Mouse (Mus musculus) limb, embryonic 14.5 days (tissue): ENCODE data around the gene Mrtfa. TPM values are rescaled to one million over a fixed set of nuclear protein-coding genes. Genes with fewer than 3 reads are reported as not detected.

Source experiments
- ATAC-seq: fragments of 200-750 bp; cut with Nextera tagmentation; 2 replicates; pipeline ENCODE4 v1.8.0; 2017; ENCODE audit warnings: low read depth, moderate number of reproducible peaks, moderate TSS enrichment; ENCODE audit not compliant: low FRiP score
- DNase-seq: peaks from one replicate; pipeline ENCODE4 v3.0.0-alpha.2; 2015; ENCODE audit warnings: low spot score
- H3K27ac ChIP-seq: fragments of 300-500 bp; sonication (generic); replicated peaks from 2 replicates; pipeline ENCODE4 v1.5.1; 2014; ENCODE audit warnings: low read depth, mild to moderate bottlenecking, low read length, moderate library complexity, mixed read lengths
- H3K27me3 ChIP-seq: fragments of 300-500 bp; sonication (generic); 2 replicates; pipeline ENCODE4 v1.6.1; 2014; ENCODE audit warnings: low read length, mixed read lengths; ENCODE audit not compliant: control insufficient read depth, insufficient read depth
- H3K36me3 ChIP-seq: fragments of 300-500 bp; sonication (generic); 2 replicates; pipeline ENCODE4 v1.6.1; 2014; ENCODE audit warnings: mild to moderate bottlenecking, low read length, moderate library complexity, mixed read lengths; ENCODE audit not compliant: control insufficient read depth, insufficient read depth
- H3K4me1 ChIP-seq: fragments of 300-500 bp; sonication (generic); 2 replicates; pipeline ENCODE4 v1.6.1; 2014; ENCODE audit warnings: antibody characterized with exemption, low read length, mixed read lengths; ENCODE audit not compliant: control insufficient read depth, insufficient read depth
- H3K4me2 ChIP-seq: fragments of 300-500 bp; sonication (generic); replicated peaks from 2 replicates; pipeline ENCODE4 v1.6.1; 2014; ENCODE audit warnings: low read depth, mild to moderate bottlenecking, low read length, moderate library complexity; ENCODE audit not compliant: severe bottlenecking
- H3K4me3 ChIP-seq: fragments of 300-500 bp; sonication (generic); replicated peaks from 2 replicates; pipeline ENCODE4 v1.5.1; 2014; ENCODE audit warnings: low read length
- H3K9ac ChIP-seq: fragments of 300-500 bp; sonication (generic); 2 replicates; pipeline ENCODE4 v1.6.1; 2014; ENCODE audit warnings: mild to moderate bottlenecking, low read depth, low read length, moderate library complexity; ENCODE audit not compliant: severe bottlenecking
- H3K9me3 ChIP-seq: fragments of 300-500 bp; sonication (generic); 2 replicates; pipeline ENCODE4 v1.6.1; 2016; ENCODE audit warnings: low read length; ENCODE audit not compliant: control insufficient read depth
- POLR2A ChIP-seq: fragments of 200-500 bp; IDR thresholded peaks from 2 replicates; pipeline ENCODE4 v1.8.0; 2012; ENCODE audit warnings: inconsistent platforms, mild to moderate bottlenecking, moderate library complexity, borderline replicate concordance; ENCODE audit not compliant: insufficient read depth, insufficient read length; ENCODE audit errors: extremely low read depth
- WGBS: fragments of 180-500 bp; shearing (Covaris S2); extraction: QIAGEN DNeasy Blood & Tissue Kit; methylation state at CpG from one replicate; pipeline ENCODE4 v1.1.7; 2014; 5-methylcytosine and 5-hydroxymethylcytosine counted together
- polyA plus RNA-seq, 2 experiments: library from polyadenylated mRNA; depleted of rRNA in 1 of 2; stranded (reverse) in 1 of 2; unstranded in 1 of 2; fragments of >200 nt; fragmentation: Nextera tagmentation in 1 of 2; extraction: Ambion mirVana in 1 of 2; gene quantifications; 2 replicates each; pipeline versions ENCODE4 v1.2.1 to v1.2.3; 2012 to 2014

The Mrtfa gene
- polyA plus RNA-seq, 2 experiments: 25.2 to 29.8 TPM

DNA sequence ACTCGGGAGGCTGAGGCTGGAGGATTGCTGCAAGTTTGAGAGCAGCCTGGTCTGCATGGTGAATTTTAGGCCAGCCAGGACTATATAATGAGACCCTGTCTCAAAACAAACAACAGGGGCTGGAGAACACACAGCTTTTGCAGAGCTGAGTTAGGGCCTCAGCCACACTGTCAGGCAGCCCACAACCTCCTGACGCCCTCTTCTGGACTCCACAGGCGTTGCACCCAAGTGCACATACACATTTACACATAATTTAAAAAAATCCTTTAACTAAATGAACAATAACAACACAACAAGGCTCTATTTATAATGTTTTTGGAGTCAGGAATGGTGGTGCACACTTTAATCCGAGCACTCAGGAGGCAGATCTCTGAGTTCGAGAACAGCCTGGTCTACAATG lies 7.9 kb upstream of the Mrtfa start:
- Histone ChIP-seq H3K4me2 (no peak overlapping the region), H3K9me3 (no peaks in the 10 kb centered on the region), H3K9ac (no peak overlapping the region), H3K27me3 (no peaks in the 10 kb centered on the region), H3K27ac (no peak overlapping the region), H3K36me3 (no peaks in the 10 kb centered on the region), H3K4me1 (no peaks in the 10 kb centered on the region; the same call in 1 of the 2 replicates), H3K4me3 (no peak overlapping the region)
- ATAC-seq (no peak), DNase-seq (no peak)
- no peak for TF ChIP-seq POLR2A
- whole genome bisulfite sequencing: 93% methylated on average over 5 of the region's 5 CpGs

DNA sequence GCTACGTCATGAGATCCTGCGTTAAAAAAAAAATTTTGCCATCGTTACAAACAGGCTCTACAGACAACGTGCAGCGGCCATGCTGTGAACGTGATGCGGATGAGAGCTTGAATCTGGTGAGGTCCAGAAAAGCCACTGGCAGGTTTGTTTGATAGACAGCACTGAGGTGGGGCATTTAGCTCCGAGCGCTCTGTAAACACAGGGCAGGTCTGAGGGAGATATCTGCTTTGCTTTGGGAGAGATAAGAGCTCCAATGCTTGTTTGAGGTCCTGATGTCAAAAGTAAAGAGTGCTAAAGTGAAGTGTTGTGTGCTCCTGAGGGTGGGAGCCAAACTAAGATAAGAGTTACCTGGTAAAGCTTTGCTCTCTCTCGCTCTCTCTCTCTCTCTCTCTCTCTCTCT lies 6.6 kb upstream of the Mrtfa start:
- no peak for ATAC-seq
- Histone ChIP-seq H3K9me3 (no peaks in the 10 kb centered on the region), H3K9ac (no peak overlapping the region), H3K36me3 (no peaks in the 10 kb centered on the region), H3K4me2 (no peak overlapping the region), H3K27ac (no peak overlapping the region), H3K4me1 (no peaks in the 10 kb centered on the region; the same call in 1 of the 2 replicates), H3K4me3 (no peak overlapping the region), H3K27me3 (no peaks in the 10 kb centered on the region)
- no peak for DNase-seq
- TF ChIP-seq POLR2A: no peak
- 83% methylated on average over 10 of the region's 10 CpGs for WGBS

DNA sequence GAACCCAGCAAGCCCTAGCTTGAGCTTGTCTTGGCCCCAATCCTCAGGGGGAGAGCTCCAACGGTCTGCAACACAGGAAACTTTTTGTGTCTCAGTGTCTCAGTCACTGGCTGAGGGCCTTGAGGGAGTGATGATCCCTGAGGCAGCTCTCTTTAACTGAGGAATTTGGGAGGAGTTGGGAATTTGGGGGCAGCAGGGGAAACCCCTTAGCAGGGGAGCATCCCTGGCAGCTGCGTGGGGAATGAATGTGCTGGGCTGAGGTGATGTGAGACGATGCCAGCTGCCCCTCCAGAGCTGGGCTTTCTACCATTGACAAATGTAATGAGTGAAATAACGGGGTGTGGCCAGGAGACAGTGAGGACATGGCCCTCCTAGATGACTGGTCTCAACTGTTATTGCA lies 4.9 kb upstream of the Mrtfa start:
- no peak overlapping the region for H3K4me3 ChIP-seq
- H3K4me1 ChIP-seq: peaks cover 7% of the 10 kb centered on the region
- no peak for ATAC-seq
- H3K4me2 ChIP-seq: no peak overlapping the region
- no peak overlapping the region for H3K9ac ChIP-seq
- WGBS: 55% methylated on average over 4 of the region's 4 CpGs
- TF ChIP-seq POLR2A: no peak
- H3K9me3 ChIP-seq: no peaks in the 10 kb centered on the region
- H3K36me3 ChIP-seq: no peaks in the 10 kb centered on the region
- no peak overlapping the region for H3K27ac ChIP-seq
- no peaks in the 10 kb centered on the region for H3K27me3 ChIP-seq
- no peak for DNase-seq

DNA sequence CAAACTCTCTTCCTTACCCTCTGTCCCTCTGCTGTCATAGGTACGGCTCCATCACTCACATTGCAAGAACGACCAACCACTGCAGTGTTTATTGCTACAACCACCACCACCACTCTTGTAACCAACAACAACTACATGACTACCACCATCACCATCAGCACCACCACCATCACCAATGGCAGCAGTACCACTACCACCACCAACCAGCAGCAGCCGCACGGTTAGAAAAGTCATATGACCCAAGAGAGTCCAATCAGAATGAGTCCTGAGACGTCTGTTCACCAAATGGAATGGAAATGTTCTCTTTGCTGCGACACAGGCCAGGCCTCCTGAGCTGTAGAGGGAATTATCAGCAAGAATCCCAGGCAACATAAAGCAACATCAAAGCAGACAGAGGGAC lies 4.2 kb upstream of the Mrtfa start:
- WGBS: 82% methylated on average over 6 of the region's 6 CpGs
- ATAC-seq: no peak

DNA sequence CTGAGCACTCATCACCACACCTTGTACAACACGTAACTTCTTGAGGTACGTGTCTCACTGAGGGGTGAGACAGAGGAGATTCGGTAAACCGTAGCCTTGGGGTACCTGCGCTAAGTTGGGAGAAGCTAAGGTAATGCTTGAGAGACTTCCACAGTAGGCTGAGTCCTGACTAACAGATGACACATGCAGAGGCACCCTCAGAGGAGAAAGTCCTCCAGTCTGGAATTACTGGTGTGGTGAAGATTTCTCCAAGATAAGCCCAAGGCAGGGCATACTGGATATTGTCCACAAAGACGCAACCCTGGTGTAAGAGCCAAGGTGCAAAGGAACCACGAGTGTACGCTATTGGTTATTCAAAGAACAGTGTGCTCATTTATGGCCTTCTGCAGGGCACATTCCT lies 2.3 kb upstream of the Mrtfa start:
- Histone ChIP-seq H3K9me3 (no peaks in the 10 kb centered on the region), H3K27me3 (no peaks in the 10 kb centered on the region), H3K4me3 (no peak overlapping the region), H3K36me3 (no peaks in the 10 kb centered on the region), H3K4me1 (peaks cover 19% of the 10 kb centered on the region), H3K27ac (no peak overlapping the region), H3K4me2 (no peak overlapping the region), H3K9ac (no peak overlapping the region)
- no peak for DNase-seq
- ATAC-seq: no peak
- WGBS: 92% methylated on average over 8 of the region's 8 CpGs
- TF ChIP-seq POLR2A: no peak

More for the DNA sequence above, 4.2 kb upstream of the Mrtfa start:
- Histone ChIP-seq H3K9me3 (no peaks in the 10 kb centered on the region), H3K4me1 (peaks cover 7% of the 10 kb centered on the region), H3K4me3 (no peak overlapping the region), H3K9ac (no peak overlapping the region), H3K27me3 (no peaks in the 10 kb centered on the region), H3K27ac (no peak overlapping the region), H3K36me3 (no peaks in the 10 kb centered on the region), H3K4me2 (no peak overlapping the region)
- DNase-seq: no peak
- TF ChIP-seq POLR2A: no peak

DNA sequence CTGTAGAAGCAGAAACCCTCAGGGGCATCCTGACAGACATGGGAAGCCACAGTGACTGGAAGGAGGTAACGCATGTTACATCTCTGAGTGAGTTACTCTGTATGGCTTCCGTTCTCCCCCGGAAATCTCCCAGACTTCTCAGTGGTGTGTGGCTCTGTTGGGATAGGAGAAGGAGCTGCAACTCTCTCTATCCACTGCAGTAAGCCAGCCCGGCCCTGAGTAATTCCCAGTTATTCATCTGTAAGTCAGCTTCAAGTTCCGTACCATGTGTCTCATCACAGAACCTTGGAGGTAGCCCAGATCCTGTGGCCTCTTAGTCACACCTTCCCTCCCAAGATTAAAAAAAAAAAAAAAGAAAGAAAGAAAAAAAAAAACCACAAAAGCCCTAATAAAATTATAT lies 1.8 kb upstream of the Mrtfa start:
- H3K36me3 ChIP-seq: no peaks in the 10 kb centered on the region
- ATAC-seq: no peak
- 79% methylated on average over 5 of the region's 5 CpGs for WGBS
- no peak overlapping the region for H3K27ac ChIP-seq
- H3K27me3 ChIP-seq: no peaks in the 10 kb centered on the region
- H3K9me3 ChIP-seq: no peaks in the 10 kb centered on the region
- H3K4me1 ChIP-seq: peaks cover 19% of the 10 kb centered on the region
- TF ChIP-seq POLR2A: no peak
- no peak for DNase-seq
- no peak overlapping the region for H3K4me2 ChIP-seq
- no peak overlapping the region for H3K9ac ChIP-seq
- H3K4me3 ChIP-seq: no peak overlapping the region
